Mouse (Mus musculus) adrenal gland, postnatal 14 days (tissue): ENCODE data around the gene Lsg1. TPM values are rescaled to one million over a fixed set of nuclear protein-coding genes. Genes with fewer than 3 reads are reported as not detected.

Source experiments
- DNase-seq: peaks from one replicate; pipeline ENCODE4 v3.0.0; 2021; ENCODE audit warnings: mixed read lengths
- long read RNA-seq, 2 experiments: library from polyadenylated mRNA; stranded (forward); transcript quantifications; one replicate each; pipeline ENCODE4 v2.0.0; 2021
- total RNA-seq: library from RNA; stranded (reverse); gene quantifications from 2 replicates; pipeline ENCODE4 v1.2.3, GENCODE M21; 2021

Gene Lsg1
- 31.0 and 33.2 TPM in 2 replicates for total RNA-seq
- long read RNA-seq, experiment 1, transcript Lsg1-201 (14 exons, 3,180 nt) = major isoform, 35 of 47 reads
- long read RNA-seq, experiment 1, partial matches to known transcripts = 5 of 47 reads
- long read RNA-seq, experiment 1, other reads (novel, unspliced or antisense) = 7 of 47 reads
- long read RNA-seq, experiment 2, transcript Lsg1-201 (14 exons, 3,180 nt) = major isoform, 27 of 55 reads
- long read RNA-seq, experiment 2, partial matches to known transcripts = 10 of 55 reads
- long read RNA-seq, experiment 2, other reads (novel, unspliced or antisense) = 18 of 55 reads

DNA sequence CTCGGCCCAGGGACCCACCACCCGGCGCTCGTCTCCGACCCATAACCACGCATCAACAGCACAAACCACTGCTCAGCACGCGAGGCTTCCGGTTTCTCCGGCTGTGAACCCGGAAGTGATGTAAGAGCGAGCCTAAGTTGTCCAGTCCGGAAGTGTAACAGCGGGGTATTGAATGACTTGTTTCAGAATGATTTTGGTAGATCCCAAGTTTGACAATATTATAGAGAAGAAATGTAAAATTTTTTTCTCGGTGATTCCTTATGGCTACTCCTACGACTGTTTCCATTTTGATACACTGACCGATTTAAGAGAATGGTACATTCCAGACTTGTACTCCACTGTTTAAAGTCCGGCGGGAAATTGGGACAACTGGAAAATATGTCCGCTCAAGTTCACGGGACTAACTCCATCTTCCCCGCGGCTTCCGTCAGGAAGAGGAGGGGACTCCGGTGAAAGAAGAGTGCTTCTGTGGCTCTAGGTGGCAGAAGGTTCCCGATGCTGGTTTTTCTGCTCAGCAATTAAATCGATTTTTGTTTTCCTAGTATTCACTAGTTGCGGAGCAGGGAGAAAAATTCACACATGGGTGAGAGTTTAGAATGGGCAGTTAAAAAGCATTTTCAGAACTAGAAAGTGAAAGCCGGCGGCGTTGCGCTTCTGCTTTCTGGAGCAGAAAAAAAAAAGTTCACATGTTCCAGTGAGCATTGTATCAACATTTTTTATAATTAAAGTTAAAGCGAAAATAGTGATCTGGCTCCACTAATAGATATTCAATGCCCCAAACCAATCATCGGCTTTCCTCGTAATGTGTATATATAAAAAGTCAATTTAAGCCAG is at the start of gene Lsg1:
Lsg1 (minus strand) TSS at position 99 of the 834 bp plus-strand sequence.
- peak; percentile 90 for DNase-seq

DNA sequence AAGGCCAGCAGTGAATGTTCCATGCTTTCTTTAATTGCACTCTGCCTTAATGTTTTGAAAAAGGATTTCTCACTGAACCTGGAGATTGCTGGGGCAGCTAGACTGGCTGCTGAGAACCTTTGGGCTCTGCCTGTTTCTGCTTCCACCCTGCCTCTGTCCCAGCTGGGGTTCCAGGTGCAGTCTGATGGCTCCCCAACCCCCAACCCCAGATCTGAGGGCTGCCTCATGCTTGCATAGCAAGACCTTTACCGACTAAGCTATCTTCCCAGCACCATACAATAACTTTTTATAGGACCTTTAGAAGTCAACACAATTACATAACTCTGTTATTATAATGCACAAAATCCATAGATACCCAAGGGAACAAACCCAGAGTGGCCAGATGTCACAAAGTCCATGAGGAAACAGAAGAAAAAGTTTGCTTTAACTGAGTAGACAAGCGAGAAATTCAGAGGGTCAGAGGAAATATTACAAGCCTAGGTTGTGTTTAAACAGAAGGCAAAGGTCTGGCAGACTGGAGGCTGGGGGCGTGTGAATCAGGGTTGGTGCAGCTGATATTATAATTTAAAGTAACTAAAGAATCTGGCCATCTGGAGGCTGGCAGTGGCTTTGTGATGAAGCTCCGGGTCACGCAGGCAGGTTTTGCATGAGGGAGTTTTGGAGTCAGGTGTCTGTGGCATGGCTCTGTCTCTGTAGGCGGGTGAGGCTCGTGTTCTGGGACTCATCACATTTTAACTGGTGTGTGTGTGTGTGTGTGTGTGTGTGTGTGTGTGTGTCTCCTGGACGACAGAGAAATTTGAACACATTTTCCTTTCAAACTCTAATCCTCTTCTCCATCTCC is 46.7 kb upstream of the Lsg1 start:
- no peak for DNase-seq

DNA sequence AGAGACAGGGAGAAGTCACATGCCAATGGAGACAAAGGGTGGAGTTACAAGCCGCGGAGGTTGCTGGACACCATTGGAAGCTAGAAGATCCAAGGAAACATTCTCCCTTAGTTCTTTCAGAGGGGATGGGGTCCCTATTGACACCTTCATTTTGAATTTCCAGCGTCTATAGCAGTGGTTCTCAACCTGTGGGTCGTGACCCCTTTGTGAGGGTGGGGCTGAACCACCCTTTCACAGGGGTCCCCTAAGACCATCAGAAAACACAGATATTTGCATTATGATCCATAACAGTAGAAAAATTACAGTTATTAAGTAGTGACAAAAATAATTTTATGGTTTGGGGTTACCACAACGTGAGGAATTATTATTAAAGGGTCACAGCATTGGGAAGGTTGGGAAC is 42.1 kb upstream of the Lsg1 start:
- DNase-seq = no peak

DNA sequence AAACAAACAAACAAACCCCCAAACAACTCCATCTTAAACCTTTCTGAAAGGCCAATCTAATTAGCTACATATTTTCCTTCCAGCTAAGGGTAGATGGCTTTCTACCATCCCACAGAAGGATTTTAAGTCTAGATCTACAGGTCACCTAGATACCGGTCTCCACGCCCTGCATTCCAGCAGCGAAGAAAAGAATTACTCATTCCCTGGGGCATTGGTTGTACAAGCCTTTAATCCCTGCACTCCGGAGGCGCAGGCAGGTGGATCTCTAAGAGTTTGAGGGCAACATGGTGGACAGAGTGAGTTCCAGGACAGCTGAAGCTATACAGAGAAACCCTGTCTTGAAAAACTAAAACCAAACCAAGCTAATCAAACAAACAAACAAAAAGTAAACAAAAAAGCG is 41.0 kb upstream of the Lsg1 start:
- no peak for DNase-seq

DNA sequence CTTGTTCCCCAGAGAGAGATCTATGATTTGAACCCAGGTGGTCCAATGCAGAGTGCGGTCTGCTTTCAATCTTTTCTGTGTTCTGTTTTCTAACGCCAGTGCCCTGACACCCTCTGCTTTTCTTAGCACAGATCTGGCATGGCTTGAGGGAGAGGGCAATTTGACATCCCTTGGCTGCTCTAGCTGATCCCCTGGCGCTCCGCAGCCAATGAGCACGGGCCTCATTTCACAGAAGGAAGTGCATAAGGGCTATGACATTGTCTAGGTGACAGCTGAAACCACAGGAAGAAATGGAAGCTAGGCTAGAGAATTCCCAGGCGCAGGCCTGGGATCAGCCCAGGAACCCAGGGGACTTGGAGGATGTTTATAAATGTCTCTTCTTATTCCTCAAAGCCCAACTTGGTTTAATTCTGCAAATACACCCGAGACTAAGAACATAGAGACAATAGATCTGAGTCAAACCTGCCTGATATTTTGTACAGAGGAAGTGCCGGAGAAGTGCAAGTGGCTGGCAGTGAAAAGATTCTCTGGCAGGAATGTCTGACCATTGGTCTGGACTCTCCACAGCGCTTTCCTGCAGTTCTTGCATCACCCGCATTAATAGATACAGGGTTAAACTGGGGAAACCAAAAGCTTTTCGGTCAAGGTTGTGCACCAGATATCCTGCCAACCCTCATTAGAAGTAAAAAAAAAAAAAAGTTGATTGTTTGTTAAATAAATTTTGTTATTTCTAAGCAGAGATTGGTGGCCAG is 40.4 kb upstream of the Lsg1 start:
- no peak for DNase-seq

DNA sequence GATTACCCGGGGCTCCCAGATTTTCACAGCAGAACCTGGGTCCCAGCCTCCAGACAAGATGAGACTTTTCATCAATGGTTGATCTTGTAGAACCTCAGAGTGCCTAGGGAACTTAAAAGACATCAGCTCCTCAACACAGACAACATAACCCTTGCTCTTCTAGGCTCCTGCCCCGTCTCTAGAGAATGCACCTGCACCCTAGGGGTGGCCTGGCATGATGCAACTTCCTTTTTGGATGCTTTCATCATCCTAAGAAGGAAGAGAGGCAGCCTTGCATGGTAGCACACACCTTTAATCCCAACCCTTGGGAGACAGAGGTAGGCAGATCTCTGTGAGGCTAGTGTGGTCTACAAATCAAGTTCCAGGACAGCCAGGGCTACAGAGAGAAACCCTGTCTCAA is 37.2 kb upstream of the Lsg1 start:
- DNase-seq = no peak

DNA sequence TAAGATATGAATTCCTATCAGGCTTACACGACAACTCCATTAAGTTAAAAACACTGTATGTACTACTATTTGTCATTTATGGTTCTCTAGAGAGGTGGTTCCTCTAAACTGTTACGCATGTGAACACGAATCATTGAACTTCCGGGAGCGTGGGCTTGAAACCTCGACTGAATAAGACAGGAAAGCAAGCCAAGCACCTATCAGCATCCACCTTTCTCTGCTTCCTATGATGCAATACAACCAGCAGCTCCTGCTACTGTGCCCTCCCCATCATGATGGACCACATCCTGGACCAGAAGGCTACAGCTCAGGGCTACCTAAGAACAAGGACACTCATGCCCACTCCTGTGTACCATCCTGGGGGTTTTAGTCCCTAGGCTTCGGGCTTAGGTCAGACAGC is 36.3 kb upstream of the Lsg1 start:
- no peak for DNase-seq

DNA sequence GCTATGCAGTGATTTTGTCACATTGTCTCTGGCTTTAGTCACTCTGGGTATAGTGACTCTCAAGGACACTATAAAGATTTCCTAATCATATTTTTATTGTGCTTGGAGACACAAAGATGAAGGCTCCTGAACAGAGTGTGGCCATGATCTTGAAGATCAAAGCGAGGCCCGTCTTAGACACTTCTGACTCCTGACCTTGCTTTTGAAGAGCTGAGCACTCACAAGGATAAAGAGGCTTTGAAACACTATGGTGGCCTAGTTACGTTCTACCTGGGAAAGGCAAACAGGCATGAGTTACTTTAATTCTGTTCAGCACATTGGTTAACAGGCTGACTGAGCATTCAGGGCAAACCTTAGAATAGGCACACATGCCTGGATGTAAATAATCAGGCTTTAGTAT is 28.9 kb upstream of the Lsg1 start:
- peak; percentile 52 for DNase-seq

DNA sequence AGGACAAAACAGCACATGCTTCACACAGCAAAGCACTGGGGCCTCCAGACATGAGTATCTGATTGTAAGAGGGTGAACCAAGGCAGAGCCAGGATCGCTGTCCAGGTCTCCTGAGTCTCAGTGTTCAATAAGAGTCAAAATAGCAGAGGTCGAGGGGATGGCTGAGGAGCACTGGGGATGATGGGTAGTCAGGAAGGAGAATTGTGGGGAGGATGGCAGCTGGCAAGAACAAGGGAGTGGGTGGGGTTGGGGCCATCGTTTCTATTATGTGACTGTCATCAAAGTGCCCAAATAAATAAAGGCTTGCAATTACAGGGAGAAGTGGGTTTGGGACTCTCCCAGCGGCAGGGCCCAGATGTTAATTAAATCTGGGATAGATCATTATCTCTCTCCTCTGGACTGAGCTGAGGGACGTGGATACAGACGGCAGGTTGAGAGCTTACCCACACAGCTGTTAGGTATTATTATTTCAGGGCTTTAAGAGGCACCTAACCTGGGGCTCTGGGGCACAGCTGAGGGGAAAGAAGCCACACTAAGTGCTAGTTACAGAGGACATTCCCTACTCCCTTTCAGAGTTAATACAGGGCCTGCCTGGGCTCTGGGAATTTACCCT is 27.4 kb upstream of the Lsg1 start:
- no peak for DNase-seq

DNA sequence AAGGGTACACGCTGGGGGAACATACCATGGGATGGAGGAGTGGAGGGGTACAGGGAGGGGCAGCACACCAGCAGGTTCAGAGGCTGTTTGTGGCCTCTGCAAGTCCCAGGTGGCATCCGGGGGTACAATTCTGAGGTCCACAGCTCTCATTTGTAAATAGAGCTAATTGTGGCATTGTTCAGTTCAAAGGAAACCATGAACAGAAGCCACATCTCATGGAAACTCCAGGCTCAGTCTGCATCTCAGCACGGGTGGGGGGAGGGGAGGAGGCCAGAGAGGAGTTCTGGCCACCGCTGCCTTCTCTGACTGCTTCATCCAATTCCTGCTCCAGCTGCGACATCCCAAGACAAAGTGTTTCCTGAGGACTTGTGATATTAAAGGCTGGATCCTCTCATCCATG is 26.7 kb upstream of the Lsg1 start:
- no peak for DNase-seq

DNA sequence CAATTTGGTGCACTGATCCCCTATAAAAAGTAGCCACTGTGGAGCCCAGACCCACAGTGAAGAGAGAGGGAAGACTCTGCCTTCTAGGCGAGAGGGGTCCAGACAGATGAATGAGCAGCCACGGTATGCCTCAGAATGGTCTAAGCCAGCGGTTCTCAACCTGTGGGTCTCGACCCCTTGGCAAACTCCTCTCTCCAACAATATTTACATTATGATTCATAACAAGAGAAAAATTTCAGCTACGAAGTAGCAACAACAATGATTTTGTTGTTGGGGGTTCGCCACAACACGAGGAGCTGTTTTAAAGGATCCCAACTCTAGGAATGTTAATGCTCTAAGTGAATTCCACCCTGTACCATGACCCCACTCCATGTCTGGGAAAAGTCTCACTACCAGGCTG is 25.7 kb upstream of the Lsg1 start:
- no peak for DNase-seq

DNA sequence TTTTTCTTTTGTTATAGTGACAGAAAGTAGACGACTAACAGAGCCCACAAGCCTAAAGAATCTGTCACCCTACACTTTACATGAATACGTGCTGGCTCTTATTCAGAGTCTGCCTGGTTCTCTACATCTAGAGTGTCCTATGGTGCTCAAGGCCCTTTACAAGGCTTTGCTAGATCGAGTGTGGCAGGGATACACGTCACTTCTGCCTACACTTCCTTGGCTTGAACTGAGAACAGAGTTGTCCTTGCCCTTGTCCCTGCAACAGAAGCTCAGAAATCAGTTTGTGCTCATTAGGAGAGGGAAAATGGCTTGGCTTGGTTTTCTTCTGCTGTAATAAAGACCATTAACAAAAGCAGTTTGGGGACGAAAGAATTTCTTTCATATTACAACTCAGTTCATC is 23.9 kb upstream of the Lsg1 start:
- peak; percentile 23 for DNase-seq

DNA sequence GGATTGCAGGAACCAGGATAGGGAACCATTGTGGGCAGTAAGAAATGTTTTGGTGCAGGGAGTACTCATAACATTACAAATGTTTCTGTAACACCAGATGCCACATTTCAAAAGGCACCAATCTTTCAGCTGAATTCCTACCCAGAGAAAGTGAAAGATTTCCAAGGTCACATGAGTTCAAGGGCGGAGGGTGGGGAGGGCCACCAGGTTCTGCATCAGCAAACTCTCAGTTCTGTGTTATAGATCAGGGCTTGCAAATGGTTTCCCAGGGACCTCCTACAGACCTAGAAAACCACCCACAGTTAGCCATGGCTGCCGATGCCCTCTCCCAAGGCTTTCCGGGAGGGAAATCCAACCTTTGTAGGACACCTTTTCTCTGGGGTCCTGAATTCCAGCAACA is 20.5 kb upstream of the Lsg1 start:
- no peak for DNase-seq

DNA sequence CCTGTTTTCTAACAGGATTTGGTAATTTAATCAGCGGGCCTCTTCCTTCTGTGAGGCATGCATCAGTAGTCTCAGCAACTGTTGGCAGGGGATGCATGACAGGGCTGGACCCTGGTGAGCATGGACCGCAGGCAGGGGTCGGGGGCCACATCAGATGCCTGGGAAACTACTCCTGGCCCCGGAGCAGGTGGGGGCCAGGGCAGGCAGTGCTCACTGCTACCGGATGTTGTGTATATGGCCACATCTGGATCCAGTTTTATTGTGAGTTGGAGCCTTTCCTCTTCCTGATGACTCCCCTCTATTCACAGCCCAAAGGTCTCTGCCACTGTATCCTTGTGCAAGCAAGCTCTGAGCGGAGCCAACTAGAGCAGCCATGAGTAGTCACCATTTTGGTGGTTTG is 18.1 kb upstream of the Lsg1 start:
- no peak for DNase-seq

DNA sequence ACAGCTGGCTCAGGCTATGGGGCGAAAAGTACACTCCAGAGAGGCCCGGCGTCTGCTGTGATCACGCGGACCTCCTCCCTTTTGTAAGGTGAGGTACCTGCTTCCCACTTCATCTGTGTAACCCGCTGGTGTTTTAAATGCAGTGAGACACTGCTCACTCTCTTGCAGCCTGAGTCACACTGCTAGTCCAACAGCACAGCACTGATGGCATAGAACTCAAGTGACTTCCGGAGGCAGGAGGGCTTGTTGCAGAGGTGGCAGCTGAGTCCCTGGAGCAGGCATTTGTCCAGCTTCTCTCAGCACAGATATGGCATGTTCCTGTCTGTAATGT is 17.4 kb upstream of the Lsg1 start:
- DNase-seq = peak; percentile 18

DNA sequence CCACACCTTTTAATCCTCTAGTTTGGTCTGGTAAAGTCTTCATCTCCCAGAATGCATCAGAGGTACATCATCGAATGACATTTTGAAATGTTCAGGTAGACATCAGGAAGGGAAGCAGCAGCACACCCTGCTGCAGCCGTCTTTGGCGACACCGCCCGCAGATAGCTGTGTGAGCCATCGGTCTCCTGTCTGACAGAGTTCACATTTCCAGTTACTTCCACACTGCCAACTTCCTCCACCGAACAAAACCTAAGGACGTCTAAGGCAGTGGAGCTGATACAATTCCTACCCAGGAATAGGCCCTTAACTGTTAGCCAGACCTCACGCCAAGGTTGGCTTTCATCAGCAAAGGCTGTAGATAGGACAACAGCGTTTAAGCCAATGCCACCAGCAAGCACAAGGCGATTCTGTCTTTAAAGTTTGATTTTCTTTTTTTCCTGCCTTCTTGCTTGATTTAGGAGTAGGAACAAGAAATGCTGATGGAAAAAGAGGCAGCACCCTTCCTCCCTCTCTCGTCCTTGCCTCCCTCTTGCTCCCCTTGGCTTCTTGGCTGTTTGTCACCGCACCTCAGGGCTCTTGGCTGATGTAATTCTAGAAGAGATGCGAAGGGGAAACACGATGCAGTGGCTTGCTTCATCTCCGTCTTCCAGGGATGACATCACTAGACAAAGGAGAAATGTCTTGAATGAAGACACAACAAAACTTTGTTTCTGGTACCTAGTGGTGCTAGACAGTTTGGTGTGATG is 16.8 kb upstream of the Lsg1 start:
- DNase-seq = peak; percentile 18

DNA sequence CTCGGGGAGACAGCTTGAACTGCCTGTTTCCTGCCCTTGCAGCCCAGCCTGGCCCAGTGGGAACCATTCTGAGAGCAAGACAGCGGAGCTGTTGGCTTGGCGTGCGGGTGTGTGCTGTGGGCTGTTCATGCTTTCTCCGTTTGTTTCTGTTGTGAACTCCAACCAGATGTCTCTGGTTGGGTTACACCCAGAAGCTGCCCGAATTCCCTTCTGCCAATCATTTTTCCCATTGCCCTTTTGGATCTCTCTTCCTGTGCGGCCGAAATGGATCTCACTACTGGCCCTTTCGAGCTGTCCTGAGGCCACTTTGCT is 16.1 kb upstream of the Lsg1 start:
- DNase-seq = peak; percentile 29

DNA sequence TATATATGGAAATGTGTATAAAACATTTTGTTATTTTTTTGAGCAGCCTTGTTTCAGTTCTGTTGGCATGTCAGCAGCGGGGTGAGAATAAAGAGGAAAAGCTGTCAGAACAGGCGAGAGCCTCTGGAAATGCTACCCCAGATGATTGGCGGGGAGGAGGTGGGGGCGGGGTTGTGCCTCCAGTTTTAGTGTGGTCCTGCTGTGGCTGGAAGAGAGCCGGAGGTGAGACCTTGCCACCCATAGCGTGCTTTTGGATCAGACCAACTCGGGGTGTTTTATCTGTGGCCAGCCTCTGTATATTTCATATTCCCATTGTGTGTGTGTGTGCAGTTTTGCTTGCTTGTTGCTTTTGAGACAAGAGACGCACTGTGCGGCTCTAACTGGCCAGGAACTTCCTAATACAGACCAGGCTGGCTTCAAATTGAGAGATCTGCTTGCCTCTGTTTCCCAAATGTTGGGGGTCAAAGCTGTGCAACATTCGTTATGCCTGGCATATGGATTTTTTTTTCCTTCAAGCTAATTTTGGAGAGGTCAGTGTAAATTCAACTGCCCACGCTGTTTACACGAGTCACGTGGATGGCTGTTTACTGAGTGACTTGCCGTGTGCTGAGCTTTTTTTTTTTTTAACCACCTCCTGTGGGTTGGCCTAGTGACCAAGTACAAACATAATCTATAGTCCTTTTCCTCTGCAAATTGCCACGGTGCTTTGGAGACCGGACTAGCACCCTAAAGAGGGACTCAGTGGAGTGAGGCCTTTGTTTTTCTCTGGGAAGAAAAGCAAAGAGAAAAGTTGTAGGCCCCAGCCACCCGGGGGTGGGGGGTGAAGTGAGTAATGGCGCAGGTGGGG is 15.5 kb upstream of the Lsg1 start:
- DNase-seq = peak; percentile 44

DNA sequence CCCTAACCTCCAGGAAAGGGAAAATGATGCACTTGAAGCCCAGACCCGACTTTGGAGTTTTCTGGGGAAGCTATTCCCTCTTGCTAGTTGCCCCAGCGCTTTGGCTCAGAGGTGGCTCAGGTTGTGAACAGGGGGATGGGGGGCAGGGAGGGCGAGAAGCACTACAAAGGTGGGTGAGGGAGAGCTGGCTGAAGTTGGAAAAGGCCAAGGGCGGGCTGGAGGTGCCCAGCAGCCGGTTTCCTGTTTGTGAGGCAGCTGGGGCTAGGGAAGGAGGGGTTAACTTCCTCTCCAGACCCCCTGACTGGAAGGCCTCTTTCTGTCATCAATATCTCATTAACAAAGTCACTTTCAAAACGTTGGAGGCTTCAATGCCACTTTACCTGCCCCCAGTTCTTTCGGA is 14.6 kb upstream of the Lsg1 start:
- peak; percentile 58 for DNase-seq
